Mouse (Mus musculus) bone marrow macrophage, adult 2 months (primary cell): ENCODE measurements around the gene Phka2.

Experiments
- CTCF ChIP-seq: IDR thresholded peaks from 2 replicates; pipeline ENCODE4 v1.5.1; 2012; ENCODE audit warnings: low read depth, mild to moderate bottlenecking, low read length, moderate library complexity
- POLR2A ChIP-seq: IDR thresholded peaks from 2 replicates; pipeline ENCODE4 v1.6.1; 2012; ENCODE audit warnings: mild to moderate bottlenecking, low read depth, low read length, borderline replicate concordance

DNA sequence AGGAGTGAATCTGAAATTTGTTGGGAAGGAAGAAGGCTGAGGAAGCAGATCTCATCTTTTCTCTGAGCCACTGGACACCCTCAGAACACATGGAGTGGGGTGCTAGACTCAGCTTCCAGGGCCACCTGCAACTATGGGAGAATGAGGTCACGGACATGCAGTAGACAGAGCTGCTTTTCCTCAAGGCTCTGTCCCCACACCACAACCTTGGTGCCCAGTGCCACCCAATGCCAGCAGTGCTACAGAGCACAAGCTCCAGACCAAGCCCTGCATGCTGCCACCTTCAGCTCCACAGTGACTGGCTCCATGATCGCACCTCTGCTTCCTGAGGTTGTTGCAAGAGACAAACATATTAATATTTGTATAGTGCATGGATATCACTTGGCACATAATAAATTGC lies 101.3 kb downstream of the Phka2 start:
- TF ChIP-seq CTCF (no peak), POLR2A (no peak)
